Mouse (Mus musculus) testis, adult 2 months (tissue): Measurements from ENCODE around the gene Ndufb11.

ENCODE experiments used
- CTCF ChIP-seq: fragments of 200-500 bp; IDR thresholded peaks from 2 replicates; pipeline ENCODE4 v1.5.1; 2012; ENCODE audit warnings: low read depth, mild to moderate bottlenecking, inconsistent platforms, low read length, moderate library complexity; ENCODE audit not compliant: control insufficient read depth, insufficient read depth, insufficient replicate concordance
- POLR2A ChIP-seq: fragments of 200-500 bp; IDR thresholded peaks from 2 replicates; pipeline ENCODE4 v1.6.1; 2012; ENCODE audit warnings: low read depth, mild to moderate bottlenecking, inconsistent platforms, low read length, moderate library complexity; ENCODE audit not compliant: control insufficient read depth

DNA sequence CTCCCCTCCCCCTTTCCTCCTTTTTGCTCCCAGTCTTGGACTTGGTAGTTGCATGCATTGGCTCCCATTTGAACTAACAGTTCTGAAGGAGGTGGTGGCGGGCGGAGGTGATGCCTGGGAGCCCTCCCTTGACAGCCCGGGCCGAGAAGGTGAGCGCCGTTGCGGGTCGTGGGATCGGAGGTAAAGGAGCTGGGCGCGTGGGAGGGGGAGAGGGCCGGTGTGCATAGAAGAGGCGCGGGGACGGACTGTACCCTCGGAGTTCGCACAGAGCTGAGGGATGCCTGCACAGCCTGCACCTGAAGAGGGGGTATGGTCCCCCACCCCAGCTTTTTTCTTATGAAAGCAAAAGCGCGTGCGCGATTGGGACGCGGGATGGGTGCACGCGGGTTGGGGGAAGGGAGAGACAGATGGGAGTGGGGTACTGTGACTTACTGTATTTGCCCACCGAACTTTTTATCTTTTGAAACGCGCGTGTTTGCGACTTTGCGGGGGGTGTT lies 532 bp upstream of the Ndufb11 start:
- TF ChIP-seq POLR2A (no peak), CTCF (no peak)
